Mouse (Mus musculus) gastrocnemius, adult 8-10 months (tissue): ENCODE data around the gene Tbl1xr1. TPM values are rescaled to one million over a fixed set of nuclear protein-coding genes. Genes with fewer than 3 reads are reported as not detected.

Experiments
- DNase-seq, 2 experiments: peaks; one replicate each; pipeline ENCODE4 v3.0.0; 2022; ENCODE audit warnings: low spot score in 2 of 2
- total RNA-seq, 4 experiments: library from RNA; stranded (reverse); gene quantifications; 2 replicates each; pipeline ENCODE4 v1.2.4; 2022

Gene Tbl1xr1
- 10 to 100 TPM; 52.3 to 65.0 (median 60.7) TPM for total RNA-seq

DNA sequence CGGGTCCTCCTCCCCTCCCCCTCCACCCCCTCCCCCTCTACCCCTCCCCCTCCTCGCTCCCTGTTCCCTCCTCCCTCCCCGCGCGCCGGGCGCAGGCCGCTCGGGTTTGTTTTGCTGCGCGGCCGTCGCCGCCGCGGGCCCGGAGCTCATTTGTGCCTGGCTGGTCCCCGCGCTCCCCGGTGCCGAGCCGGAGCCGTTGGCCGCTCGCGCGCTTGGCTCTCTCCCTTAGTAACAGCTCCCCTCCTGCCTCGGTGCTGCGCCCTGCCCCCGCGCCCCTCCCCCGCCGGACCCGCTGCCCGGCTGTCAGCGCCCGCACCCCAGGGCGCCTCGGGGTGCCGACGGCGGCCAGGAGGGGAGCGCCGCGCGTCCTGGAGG lies at the start of gene Tbl1xr1:
Gene Tbl1xr1 (plus strand): TSS at position 92 of the 375 bp plus-strand sequence.
- peak; percentile 91 to 96 for DNase-seq

DNA sequence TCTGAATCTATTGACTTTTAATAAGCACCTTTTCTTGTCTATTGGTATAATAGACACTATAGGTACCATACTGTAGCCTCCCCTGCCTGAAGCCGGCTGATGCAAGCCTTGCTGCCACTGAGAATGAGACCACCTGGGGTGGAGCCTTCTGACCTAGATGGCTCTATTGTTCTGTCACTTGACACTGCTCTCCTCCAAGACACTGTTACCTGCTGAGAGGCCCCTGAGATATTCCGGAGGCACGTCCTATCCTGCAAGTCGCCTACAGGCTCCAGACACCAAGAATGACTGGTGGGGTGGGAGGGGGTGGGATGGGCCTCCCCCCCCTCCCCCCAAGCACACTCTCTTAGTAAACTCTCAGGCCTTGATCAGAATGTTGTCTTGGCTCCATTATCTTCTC lies 38.4 kb upstream of the Tbl1xr1 start:
- no peak for DNase-seq

DNA sequence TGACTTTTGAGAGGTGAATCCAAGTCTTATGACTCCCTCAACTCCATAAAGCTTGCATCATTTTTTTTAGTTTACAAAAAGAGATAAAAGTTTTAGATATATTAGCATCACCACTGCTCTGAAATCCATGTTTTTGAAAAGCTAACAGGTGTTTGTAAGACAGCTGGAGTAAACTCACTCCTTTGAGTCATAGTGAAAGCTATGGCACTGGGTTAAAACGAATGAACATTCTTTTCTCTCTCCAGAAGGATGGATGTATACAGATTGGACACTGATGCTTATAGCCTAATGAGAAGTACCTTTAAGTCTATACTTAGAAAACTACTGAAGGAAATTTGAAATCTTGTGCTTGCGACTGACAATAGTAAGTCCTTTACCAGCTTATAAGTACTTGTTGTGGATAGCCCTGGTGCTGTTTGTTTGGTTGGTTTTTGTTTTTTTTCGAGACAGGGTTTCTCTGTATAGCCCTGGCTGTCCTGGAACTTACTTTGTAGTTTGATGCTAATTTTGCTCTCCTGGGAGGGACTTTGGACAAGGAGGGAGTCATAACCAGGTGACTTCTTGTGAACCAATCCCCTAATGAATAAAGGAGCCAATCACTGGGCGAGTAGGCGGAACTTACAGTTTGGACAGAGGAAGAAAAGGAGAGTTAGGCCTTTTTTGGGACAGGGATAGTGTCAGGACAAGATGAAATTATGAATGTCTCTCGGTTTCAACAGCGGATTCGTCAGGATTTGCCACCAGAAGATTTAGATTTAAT lies 37.2 kb upstream of the Tbl1xr1 start:
- no peak for DNase-seq

DNA sequence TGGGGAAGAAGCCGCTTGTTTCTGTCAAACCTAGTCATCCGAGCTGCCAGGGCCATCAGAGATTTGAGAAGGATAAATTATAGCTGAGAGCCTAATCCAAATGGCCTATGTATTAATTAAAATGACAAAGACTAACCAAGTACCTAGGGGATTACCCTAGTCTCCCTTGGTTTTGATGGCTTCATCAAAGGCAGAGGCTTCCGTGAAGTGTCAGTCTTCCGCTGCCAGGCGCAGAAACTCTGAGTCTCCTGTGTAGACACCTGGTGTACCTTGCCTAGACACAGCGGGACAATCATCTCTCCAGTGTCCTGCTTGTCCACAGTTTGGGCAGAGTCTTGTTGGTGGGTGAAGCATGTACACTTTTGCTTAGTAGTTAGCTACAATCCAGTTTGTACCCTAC lies 35.8 kb upstream of the Tbl1xr1 start:
- DNase-seq: no peak

DNA sequence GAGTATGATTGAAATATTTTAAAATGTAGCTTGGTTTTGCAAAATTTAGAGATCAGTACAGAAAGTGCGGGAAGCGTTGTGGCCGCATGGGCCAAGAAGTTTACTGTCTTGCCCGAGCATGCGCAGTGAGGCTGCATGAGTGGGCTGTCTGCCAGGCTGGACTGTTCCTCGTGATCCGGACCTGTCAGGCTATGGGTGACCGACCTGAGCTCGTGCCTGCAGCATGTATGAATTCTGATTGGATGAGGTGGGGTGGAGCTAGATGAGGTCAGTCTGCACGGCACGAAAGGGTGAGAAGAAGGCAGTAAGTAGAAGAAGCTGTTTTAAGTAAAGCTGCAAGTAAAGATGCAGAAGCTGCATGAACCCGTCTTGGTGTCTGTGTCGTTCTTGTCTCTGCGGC lies 29.2 kb upstream of the Tbl1xr1 start:
- peak; percentile 8 to 20 for DNase-seq

DNA sequence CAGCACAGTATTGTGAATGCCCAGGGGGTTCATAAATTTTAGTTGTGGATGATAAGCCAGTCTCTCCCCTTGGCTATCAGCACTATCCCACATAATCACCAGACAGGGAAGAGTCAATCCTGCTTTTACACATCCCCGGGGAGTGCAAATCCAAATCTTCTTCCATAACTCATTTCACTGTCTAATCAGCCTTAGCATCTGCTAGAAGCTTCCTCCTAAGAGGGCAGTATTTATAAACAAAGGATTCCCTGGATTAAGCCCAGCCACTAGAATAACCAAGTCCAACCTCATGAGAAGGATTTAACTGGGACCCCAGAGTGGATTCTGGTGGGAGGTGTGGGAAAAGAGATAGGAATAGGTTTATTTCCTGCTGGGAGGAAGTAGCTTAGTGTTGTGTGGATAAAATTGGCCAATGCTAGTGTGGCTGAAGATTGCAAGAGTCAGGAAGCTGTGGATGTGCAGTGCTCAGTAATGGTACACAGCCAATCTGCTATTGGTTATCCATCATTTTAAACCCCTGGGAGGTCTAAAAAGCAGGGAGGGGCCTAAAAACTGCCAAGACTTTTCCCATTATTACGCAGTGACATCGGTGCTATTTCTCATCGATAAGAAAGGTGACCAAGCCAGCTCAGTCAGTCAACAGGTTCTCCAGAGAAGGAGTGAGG lies 19.7 kb upstream of the Tbl1xr1 start:
- no peak for DNase-seq

DNA sequence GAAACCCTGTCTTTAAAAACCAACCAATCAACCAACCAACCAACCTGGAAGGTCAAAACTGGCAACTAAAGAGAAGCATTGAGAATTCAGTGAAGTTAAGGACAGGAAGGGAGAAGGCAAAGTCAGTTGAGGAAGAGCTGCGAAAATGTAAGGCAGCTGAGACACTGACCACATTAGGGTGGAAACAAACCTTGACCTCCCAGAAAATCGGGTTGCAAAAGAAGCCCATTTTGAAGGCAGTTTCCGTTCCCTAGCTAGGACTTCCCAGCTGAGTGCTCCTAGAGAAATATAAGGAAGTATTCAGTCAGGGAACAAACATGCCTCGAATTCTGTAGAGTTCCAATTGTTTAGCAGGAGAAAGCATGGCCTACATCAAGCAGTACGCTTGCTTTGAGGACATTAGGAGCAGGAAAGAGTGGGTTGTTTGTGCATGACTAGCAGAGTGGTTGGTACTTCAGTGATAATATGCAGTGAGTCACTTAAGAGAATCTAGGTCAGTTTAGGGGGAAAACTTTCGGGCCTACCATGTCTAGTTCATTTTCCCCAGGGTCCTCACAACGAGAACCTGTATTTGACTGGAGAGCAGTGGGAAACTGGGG lies 18.1 kb upstream of the Tbl1xr1 start:
- no peak for DNase-seq

DNA sequence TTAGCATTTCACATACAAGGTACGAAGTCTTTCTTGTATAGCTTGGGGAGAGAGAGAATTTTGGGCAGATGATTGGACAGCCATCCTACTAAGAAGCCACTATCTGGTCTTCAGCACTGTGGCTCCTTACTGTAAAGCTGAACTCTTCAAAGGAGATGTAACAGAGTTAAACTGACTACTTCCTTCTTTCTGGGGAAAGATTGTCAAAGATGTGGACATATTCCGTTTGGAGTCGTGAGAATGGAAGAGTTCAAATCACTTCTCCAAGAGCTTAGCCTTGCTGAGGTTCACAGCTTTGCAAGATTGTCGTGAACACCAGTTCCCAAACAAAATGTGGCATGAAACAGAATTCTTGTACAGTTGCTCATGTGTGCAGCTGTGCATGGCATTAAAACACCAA lies 15.3 kb upstream of the Tbl1xr1 start:
- DNase-seq: no peak

DNA sequence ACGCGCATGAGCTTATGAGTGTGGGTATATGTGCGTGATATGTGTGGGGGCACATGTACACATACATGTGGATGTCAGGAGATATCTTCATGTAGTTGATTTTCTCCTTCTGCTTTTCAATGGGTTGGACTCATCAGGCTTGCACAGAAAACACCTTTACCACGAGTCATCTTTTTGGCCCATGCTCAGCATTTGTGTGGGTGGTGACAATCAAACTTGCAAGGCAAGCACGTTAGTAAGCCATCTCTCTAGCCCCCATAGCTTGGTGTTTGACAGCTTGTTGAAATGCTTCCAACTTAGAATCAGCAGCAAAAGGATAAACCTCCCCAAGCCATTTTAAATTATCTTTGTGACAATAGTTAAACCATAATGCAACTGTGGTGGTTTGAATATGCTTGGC lies 7.8 kb upstream of the Tbl1xr1 start:
- DNase-seq: no peak

DNA sequence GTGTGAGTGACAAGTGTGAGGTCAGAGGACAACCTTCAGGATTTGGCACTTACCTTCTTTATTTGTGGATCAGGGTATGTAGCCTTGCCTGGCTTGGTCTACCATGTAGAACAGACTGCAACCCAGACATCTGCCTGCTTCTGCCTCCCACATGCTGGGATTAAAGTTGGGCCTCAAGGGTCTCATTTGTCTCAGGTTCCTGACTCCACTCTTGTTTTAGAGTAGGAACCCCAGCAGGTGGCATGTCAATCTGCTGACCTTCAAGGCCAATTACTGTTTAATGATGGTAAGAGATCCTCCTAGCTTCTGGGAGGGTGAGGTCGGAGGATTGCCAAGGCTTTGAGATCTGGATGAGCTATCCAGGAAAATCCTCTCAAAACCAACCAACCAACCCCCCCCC lies 2.5 kb upstream of the Tbl1xr1 start:
- no peak for DNase-seq

DNA sequence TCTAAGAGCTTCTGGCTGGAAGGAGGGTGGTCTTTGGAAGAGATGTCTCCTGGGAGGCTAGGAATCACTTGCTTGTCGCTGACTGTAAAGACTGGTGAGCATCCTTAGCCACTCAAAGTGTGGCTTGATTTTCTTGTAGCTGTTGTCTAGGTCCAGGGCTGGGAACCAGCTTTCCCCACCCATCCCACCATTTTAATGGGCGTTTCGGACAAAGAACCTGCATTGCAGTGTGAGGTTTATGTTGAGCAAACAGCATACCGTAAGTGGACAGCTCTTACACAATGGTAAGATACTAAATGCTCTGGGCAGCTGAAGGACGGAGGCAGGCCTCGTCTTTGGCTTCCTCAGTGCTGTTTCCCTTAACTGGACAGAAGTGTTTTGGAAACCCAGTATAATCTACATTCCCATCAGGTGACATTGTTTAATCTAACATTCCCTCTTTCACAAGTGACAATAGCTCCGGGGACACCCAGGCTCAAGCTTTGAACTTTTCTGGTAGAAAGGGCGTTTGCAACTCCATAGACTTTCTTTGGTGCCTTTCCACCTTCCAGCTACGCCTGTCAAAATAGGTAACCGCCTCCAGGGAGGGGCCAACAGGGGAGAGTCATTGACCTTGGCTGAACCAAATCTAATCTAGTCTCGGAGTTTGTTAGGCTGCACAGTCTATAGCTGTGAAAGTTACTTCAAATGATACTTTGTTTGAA lies 1.7 kb upstream of the Tbl1xr1 start:
- DNase-seq: no peak

DNA sequence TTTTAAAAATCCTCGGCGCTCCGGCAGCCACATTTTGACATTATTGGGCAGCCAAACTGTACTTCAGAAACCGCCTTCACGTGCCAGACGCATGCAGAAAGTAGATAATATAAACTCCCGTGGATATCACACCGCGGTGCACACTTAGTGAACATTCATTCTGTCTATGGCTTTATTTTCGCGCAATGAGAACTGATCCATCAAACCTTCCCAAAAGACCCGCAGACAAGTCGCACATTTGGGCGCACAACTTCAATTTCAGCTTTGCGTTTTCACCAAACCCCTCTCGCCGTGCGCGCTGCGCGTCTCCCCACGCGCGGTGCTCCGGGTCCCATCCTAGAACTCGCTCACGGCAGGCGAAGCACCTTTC lies 950 bp upstream of the Tbl1xr1 start:
- no peak for DNase-seq

DNA sequence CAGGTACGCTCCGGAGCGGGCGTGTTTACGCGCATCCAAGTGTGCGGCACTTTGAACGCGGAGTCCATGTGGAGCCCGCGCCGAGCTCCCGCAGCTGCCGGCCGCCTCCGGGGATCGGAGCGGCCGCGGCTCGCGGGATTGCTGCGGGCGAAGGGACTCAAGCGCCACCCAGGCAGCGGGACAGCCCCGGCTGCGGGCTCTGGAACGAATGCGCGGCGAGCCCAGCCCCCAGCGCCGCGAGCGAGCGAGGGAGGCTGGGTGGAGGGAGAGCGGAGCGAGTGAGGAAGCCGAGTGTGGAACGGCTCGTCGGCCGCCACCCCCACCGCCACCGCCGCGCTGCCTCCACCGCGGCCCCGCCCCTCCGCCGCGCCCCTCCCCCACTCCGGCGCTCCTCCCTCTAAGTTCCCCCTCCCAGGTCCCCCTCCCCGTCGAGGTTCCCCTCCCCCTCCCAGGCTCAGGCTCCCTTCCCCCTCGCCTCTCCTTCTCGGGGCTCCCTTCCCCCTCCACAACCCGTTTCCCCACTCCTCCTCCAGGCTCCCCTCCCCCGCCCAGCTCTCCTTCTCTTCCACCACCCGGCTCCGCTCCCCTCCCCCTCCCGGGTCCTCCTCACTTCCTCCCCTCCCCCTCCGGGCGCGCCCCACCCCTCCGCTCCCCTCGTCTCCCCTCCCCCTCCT lies 428 bp upstream of the Tbl1xr1 start:
- peak; percentile 79 to 80 for DNase-seq

DNA sequence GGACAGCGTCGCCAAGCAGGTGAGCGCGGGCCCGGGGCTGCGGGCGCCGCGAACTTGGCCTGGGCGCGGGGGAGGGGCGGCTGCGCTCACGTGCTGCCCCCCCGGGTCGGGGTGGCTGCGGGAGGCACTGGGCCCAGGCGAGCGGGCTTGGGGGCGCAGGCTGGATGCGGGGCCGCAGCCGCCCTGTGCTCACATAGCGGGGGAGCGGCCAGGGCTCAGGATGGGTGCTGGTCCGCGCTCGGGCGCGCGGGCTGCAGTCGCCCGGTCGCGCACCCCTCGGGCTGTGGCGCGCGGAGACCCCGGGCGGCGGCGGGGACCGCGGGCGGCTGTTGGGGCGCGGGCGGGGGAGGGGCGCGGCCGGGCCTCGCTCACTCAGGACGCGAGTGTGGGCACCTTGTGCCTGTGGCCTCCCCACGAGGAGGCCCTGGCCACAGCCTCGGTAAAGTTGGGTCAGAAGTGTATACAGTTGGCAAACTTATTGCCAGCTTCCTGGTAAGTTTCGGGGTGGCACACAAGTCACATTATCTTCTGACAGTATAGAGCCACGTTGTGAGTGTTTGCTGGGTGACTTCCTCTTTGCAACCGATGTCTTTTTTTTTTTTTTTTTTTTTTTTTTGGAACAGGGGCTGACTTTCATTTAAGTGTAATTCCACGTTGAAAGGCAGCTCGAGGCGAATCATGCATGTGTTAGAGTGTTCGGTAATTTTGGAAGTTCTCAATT lies 644 bp downstream of the Tbl1xr1 start:
- DNase-seq: peak in 1 of 2 experiments; percentile 32

DNA sequence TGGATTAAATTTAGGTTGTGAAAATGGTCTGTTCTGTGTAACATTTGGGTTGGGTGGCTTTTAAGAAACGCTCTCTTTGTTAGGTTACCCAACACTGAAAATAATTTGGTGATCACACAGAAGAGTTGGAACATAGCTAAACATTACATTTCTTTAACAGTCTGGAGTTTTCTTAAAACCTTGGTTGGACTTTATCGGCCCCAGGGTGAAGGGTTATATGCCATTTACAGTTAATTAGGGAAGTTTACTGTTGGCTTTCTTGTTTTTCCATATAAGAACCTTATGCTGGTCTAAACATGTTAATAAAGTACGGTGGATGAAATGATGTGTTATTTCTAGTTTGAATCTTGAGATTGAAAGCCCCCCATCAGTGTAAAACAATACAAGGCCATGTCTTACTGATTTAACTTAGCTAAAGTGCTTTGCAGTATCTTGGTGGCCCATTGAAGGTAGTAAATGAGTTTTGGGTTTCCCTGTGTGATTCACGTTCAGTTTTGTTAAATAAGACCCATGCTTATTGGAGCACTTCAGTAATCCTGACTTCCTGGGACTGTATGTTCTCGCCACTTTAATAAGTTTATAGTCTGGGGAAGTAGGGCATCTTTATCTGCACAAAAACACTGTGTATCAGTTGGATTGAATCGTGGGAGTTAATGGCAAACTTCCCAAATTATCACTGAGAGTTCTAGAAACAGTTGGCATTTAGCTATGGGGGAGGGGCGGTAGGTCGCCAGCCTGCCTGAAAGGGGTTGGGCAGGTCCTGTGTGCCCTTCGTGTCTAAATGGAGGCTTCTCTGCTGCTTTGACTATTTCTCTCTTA lies 1.4 kb downstream of the Tbl1xr1 start:
- no peak for DNase-seq

DNA sequence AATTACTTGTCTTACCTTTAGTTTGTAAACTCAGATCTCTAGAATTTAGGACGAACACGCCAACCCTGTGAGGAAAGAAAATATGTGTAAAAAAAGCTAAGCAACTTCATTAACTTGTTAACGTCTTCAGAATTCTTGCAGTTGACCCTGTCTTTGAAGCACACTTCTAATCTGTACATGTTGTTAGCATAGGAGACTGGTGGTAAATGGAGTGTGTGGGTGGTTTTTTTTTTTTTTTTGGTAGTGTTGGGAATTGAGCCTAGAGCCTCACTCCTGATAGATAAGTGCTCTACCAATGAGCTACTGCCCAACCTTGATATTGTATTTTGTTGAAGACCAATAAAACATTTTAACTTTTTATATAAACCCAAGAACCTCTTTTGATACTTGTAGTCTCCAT lies 2.1 kb downstream of the Tbl1xr1 start:
- DNase-seq: no peak

DNA sequence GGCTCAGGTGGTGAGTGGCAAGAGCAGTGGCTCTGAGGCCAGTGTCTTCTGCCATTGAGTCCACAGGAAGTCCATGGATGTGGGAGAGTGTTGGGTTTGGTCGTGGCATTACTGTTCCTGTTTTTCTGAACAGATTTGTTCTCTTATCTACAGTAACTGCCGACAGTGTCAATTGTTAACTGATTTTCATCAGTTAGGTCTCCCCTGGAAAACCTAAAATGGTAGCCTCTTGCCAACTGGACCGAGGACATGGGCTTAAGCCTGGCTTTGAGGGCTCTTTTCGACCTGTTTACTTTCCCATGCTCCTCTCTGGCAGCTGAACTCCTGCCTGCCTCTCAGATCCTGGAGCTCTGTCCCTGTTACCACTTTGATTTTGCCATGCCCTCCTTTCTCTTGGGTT lies 5.4 kb downstream of the Tbl1xr1 start:
- no peak for DNase-seq

DNA sequence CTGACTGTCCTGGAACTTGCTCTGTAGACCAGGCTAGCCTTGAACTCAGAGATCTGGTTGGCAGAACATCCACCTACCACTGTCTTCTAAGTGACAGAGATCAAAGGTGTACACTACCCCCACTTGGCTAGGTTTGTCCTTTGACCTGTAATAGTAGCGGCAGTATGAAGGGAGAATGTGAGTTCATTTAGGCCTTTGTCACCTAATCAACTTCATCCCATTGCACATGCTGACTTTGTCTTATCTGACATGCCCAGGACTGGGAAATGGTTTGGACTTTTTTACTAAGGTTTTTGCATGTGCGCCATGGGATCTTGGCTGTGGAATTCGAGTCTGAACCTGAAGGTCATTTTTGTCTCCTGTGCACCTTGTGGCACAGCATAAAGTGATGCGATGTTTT lies 6.4 kb downstream of the Tbl1xr1 start:
- DNase-seq: no peak

DNA sequence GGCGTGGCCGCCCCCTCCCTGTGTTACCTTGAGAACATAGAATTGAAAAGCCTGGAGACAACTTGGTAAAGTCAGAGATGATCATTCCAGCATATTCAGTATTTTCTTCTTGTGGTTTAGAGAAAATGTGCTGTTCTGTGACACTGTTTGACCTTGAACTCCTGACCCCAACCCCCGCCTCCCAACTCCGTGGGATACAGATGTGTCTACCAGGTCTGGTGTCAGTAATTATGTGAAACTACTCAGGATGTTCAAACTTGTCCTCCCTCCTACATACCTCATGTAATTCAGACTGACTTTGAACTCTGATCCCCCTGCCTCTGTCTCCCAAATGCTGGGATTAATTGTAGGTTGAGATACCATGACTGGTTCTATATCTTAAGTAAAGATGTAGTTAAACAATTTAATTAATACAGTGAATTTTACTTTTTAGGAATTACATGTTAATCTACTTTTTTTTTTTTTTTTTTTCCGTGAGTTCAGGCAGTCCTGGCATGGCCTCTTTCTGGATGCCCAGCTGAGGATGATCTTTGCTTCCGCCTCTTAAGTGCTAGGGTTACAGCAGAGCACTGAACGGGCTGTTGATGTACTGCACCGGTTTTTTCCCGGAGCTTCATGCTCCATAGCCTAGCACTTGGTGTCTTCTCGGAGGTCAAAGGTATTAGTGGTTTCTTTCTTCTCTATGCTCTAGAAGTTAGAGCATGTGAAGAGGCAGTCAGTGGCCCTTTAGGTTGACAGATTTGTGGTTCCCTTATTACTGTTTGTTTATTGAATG lies 8.0 kb downstream of the Tbl1xr1 start:
- no peak for DNase-seq
